Mouse (Mus musculus) left cerebral cortex, adult 2 months (tissue): Measurements from ENCODE around the gene Slc19a3. TPM values are rescaled to one million over a fixed set of nuclear protein-coding genes. Genes with fewer than 3 reads are reported as not detected.

ENCODE experiments used
- DNase-seq, 2 experiments: peaks; one replicate each; pipeline ENCODE4 v3.0.0; 2021 to 2022; ENCODE audit warnings: low spot score in 2 of 2, mixed read lengths in 1 of 2; ENCODE audit errors: extremely low spot score in 1 of 2
- H3K27ac ChIP-seq: fragments of 200-600 bp; 2 replicates; pipeline ENCODE4 v1.8.1; 2022
- H3K4me3 ChIP-seq: fragments of 200-600 bp; 2 replicates; pipeline ENCODE4 v1.8.1; 2022
- CTCF ChIP-seq: fragments of 200-600 bp; IDR thresholded peaks from 2 replicates; pipeline ENCODE4 v1.8.1; 2022; ENCODE audit warnings: antibody characterized with exemption, mild to moderate bottlenecking, moderate library complexity
- intact Hi-C: fragments of 180-260 bp; cut with DNase I; formaldehyde crosslinking; loops from one replicate; pipeline ENCODE4 v1.15.1; 2025
- total RNA-seq, 2 experiments: library from RNA; stranded (reverse); gene quantifications; 2 replicates each; pipeline ENCODE4 v1.2.3; 2021

The Slc19a3 gene
- total RNA-seq, 2 experiments from 2014 or later: 1.8 to 2.0 TPM

DNA sequence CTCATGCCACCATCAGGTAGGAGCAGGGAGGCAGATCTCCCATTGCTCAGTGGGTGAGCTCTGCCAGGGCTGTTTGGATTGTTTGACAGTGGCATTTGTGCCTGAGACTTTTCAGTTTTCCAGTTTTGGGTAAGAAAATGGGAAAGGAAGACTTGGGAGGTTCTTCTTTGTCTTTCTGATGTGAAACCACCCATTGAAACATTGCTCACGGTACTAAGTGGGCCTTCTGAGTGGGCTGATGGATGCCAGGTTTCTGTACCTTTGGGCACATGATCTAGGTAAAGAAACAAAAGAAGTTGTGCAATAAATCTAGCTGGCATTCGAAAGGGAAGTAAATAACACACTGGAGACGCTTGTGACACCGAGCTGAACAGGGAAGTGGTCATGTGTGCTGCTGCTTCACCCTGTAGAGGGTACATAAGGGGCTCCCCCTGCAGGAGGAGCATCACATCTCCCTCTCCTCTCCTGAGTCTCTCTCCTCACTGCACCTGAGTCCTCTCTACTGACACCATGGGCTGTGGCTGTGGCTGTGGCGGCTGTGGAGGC, 6.7 kb upstream of the Slc19a3 start, which contains the start of gene Gm47969:
Gene Gm47969 (plus strand): TSS at position 51 of the 546 bp plus-strand sequence.
- no peak for TF ChIP-seq CTCF
- intact Hi-C loops: no loop called here
- no peak within 1 kb of the TSS for H3K27ac ChIP-seq
- no peak within 1 kb of the TSS for H3K4me3 ChIP-seq
- DNase-seq: no peak

DNA sequence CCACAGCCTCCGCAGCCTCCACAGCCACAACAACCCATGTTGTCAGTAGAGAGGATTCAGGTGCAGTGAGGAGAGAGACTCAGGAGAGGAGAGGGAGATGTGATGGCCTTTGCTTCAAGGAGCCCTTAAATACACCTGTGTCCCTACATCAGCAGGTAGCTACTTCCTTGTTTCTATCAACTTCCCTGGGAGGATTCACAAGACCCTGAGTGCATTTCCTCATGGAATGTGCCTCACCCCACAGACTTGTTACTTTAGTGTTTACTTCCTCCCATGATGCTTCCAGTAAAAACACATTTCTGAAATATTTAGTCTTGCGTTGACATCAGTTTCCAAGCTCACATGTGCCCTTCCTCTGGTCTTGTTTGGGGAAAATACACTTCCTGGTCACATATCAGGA, 4.1 kb upstream of the Slc19a3 start, which contains the start of gene Krtap28-10:
Gene Krtap28-10 (minus strand): TSS at position 101 of the 400 bp plus-strand sequence.
- H3K4me3 ChIP-seq: no peak within 1 kb of the TSS
- no peak within 1 kb of the TSS for H3K27ac ChIP-seq
- TF ChIP-seq CTCF: no peak
- DNase-seq: no peak
- intact Hi-C loops: no loop called here

DNA sequence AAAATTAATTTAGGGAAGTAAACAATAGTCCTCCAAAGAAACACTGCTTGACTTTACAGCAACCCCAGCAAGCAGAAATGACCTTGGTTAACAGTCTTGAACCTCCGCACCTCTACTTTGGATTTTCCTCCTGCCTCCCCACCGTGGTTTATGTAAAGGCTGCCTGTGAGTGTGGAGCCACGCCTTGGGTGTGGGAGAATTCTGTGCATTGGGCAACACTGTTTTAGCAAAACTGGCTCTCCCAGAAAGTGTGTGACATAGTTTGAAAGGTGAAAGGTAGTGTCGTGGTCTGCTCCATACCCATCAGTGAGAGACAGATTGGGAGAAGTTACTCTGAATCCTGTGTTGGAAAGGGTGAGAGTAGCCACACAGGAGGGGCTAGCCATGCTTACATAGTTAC, 832 bp upstream of the Slc19a3 start:
- Histone ChIP-seq H3K4me3 (no peak overlapping the region), H3K27ac (no peak overlapping the region; the same call in 1 of the 2 replicates)
- no peak for TF ChIP-seq CTCF
- intact Hi-C loops: no loop called here
- DNase-seq: no peak

DNA sequence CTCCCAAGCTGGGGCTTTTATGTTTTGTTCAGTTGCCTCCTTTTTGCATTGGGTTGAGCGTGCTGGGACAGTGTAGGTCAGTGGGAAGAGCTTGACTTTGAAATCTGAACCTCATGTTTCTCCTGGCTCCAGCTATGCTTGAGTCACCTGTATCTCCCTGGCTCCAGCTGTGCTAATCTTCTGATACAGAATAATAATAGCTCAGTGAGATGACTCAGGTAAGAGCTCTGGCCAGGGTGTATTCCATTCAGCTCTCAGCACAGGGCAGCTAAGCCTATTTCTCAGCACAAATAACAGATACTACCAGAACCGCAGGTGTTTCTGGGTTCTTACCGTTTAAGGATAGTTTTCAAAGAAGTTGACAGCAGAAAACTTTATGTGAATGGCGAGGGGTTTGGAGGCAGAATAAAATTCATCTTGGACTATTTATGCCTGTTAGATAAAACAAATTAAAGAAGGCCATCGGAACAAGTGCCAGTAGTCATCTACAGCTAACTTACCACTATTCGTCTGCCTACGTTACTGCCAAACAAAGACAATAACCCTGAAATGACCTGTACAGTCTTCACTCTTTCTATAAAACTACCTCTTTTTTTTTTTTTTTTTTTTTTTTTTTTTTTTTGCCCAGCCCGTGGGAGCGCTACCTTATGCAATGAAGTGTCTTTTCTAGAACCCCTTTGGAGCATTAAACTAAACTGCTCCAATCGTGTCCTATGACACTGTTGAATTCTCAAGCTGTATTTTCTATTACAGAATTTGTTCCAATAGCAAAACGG, 1.2 kb downstream of the Slc19a3 start:
- TF ChIP-seq CTCF: no peak
- DNase-seq: no peak
- peak overlapping the region; percentile 87; the same call in 1 of the 2 replicates for H3K27ac ChIP-seq
- H3K4me3 ChIP-seq: peak overlapping the region; percentile 46
- intact Hi-C loops: no loop called here

DNA sequence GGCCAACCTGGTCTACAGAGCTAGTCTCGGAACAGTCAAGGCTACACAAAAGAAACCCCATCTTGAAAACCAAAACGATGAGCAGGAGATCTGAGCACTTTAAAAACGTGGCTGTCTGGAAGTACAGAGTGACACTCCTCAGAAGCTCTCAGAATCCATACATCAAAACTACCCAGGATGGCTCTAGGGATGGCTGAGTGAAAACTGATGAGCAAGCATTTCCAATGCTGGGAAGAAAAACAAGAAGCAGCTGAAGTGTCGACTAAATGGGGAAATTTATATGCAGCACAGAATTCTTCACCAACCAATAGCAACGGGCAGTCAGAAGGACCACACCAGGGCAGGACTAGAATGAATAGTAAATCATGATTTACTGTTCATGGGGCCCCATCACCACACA, 3.7 kb downstream of the Slc19a3 start:
- H3K4me3 ChIP-seq: no peak overlapping the region
- H3K27ac ChIP-seq: no peak overlapping the region
- no peak for TF ChIP-seq CTCF
- no peak for DNase-seq
- intact Hi-C loops: no loop called here

DNA sequence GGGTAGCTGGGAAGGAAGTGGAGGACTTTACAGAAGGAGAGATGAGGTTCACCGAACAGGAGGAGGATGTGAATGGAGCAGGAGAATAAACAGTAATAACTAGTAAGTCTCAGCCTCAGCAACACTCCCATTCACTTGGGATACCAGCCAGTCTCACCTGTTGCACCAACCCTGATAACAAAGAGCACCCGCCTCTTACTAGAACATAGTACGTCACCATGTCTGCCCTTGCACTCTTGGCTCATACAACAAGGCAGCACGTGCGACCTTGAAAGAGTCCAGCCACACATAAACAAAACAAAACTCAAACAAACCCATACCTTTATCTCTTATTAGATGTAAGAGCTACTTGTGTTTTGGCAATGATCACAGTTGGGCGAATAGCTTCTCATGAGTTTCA, 5.7 kb downstream of the Slc19a3 start:
- intact Hi-C loops: no loop called here
- Histone ChIP-seq H3K27ac (no peak overlapping the region), H3K4me3 (no peak overlapping the region)
- TF ChIP-seq CTCF: no peak
- DNase-seq: no peak

DNA sequence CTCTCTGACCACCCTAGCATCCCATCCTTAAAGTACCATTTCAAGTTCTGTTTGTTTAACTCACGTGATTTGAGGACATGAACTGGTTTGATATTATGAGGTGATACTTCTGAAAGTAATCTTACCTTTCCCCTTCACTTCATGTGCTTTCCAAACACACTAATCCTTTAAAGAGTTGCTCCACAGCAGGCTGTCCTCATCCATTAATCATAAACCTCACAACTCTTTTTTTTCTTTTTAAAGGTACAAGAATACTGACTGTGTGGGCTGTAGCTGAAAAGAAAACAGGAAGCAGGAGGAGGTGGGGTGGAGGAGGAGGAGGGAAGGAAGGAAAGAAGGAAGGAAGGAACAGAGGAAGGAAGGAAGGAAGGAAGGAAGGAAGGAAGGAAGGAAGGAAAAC, 6.3 kb downstream of the Slc19a3 start:
- TF ChIP-seq CTCF: no peak
- intact Hi-C loops: no loop called here

DNA sequence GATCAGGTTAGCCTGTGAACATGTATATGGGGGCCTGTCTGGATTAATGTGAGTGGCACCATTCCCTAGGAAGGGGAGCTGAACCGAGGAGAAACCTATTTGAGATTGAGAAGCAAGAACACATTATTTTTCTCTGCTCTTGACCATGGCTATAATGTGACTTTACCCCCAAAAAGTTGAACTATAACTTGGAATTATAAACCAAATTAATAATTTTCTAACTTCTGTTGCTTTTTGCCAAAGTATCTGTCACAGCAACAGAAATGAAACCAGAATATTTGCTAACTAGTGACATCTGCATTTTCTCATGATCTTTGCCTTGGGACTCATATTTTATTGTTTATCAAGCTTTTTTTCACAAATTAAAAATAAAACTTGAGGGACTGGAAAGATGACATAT, 21.7 kb downstream of the Slc19a3 start:
- no peak overlapping the region for H3K27ac ChIP-seq
- intact Hi-C loops: no loop called here
- no peak overlapping the region for H3K4me3 ChIP-seq
- TF ChIP-seq CTCF: no peak
- DNase-seq: no peak

More for the DNA sequence above, 6.3 kb downstream of the Slc19a3 start:
- no peak overlapping the region for H3K27ac ChIP-seq
- H3K4me3 ChIP-seq: no peak overlapping the region
- no peak for DNase-seq

DNA sequence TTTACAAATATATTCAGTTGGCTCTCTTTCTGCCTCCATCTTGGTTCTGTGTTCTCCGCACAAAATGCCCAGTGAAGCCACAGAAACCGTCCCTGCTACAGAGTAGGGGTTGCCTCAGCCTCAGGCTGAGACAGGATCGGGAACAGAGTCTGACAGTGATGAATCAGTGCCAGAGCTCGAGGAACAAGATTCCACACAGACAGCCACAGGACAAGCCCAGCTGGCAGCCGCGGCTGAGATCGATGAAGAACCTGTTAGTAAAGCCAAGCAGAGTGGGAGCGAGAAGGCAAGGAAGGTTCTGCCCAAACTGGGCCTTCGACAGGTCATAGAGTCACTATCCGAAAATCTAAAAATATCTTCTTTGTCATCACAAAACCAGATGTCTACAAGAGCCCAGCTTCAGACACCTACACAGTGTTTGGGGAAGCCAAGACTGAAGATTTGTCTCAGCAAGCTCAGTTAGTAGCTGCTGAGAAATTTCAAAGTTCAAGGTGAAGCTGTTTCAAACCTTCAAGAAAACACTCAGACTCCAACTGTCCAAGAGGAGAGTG, 22.8 kb downstream of the Slc19a3 start:
- Histone ChIP-seq H3K4me3 (no peak overlapping the region), H3K27ac (no peak overlapping the region)
- no peak for DNase-seq
- no peak for TF ChIP-seq CTCF
- intact Hi-C loops: no loop called here

DNA sequence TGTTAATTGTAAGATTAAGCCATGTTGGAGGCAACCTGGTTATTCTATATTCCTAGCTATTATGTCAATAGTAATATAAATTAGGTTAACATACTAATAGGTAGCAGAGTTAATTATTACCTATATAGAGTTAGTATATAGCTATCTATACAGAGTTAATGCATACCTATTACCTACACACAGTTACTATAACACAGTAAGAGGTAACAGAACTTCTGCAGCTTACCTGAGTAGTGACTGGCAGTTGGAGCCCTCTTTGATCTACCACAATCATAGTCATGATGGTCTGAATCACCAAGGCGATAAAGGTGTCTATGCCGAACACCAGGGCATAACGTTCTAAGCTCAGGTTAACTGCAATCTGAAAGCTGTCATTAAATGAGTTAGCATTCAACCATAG, 23.8 kb downstream of the Slc19a3 start:
- DNase-seq: no peak
- no peak overlapping the region for H3K27ac ChIP-seq
- no peak overlapping the region for H3K4me3 ChIP-seq
- TF ChIP-seq CTCF: no peak
- intact Hi-C loops: no loop called here

DNA sequence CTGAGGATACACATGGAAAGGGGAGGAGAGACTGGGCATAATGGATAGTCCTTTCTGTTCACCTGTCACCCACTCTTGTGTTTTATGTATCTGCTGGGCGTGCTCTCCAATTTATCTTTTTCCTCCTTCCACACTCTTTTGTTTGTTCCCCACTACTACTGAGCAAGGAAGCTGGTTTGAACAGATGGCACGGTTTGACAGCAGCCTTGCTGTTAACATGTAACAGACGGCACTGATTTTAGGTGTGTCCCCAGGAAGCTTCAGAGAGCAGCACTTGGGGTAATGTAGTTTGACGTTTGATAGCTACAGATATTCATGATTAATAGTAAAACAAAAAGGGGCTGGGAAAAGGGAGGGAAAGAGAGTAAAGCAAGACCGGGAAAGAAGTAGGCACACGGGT, 30.8 kb downstream of the Slc19a3 start:
- no peak overlapping the region for H3K4me3 ChIP-seq
- no peak for TF ChIP-seq CTCF
- DNase-seq: no peak
- no peak overlapping the region for H3K27ac ChIP-seq
- intact Hi-C loops: no loop called here
